Mouse (Mus musculus): ENCODE measurements at regions not wholly inside any gene's neighbourhood (a gene's known extent, or its start where the extent isn't known, plus 50 kb on each side); places are given as distances from the start of the nearest gene placed in this dataset.

DNA sequence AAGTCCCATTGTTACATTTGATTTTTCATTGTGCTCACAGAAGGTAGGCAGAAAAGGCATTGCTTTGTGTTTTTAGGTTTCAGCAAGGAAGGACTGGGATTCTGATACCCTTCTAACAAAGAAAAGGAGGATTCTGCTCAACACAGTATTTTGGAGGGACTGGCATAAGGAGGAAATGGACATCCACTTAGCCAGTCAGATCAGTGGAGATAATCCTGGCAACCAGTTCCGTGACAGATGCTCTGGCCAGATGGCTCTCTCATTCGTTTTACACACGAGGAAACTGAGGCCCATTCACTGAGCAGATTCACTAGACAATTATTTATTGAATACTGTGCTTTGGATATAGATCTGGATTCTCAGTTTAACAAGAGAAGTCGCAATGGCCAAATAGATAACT is 178.2 kb upstream of the Rps6ka3 start:
- Histone ChIP-seq H3K27ac (ENCODE audit: insufficient read depth, low read depth, low read length) (no peak overlapping the region), H3K4me1 (ENCODE audit: control insufficient read depth, insufficient read depth, insufficient read length, low read length) (no peaks in the 10 kb centered on the region), H3K4me3 (ENCODE audit: low read depth, low read length) (no peak overlapping the region), H3K27me3 (ENCODE audit: control insufficient read depth, insufficient read depth, low read length) (no peaks in the 10 kb centered on the region), H3K36me3 (ENCODE audit: control insufficient read depth, insufficient read depth, low read length) (no peaks in the 10 kb centered on the region)
- no peak for TF ChIP-seq CTCF (IDR thresholded peaks at IDR 0.05; ENCODE audit: extremely low read depth, insufficient read length, insufficient replicate concordance, low read depth, low read length)
- no peak for TF ChIP-seq POLR2A (IDR thresholded peaks at IDR 0.05; ENCODE audit: low read depth, low read length)
- 76% methylated on average over 4 of the region's 4 CpGs for WGBS

DNA sequence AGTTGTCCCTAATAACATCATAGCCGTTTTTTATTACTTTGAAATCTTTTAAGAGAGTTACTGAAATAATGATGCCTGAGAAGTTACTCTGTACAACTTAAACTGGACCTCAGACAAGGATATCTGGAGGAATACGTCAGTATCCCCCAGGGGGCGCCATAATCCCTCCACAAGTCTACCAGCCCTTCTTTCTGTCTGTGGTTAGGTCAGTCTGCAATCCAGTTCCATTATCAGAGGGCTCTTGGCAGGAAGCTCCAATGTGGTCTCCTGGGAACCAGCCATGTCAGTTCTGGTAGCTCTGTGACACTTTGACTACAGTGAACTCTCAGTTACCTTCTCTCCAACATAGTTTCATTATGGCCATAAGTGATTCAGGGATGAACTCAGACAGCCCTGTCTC is 166.7 kb upstream of the Rps6ka3 start:
- H3K27me3 ChIP-seq (ENCODE audit: control insufficient read depth, insufficient read depth, low read length) = no peaks in the 10 kb centered on the region
- no peak overlapping the region for H3K27ac ChIP-seq (ENCODE audit: insufficient read depth, low read depth, low read length)
- no peaks in the 10 kb centered on the region for H3K36me3 ChIP-seq (ENCODE audit: control insufficient read depth, insufficient read depth, low read length)
- no peaks in the 10 kb centered on the region for H3K4me1 ChIP-seq (ENCODE audit: control insufficient read depth, insufficient read depth, insufficient read length, low read length)
- no peak overlapping the region for H3K4me3 ChIP-seq (ENCODE audit: low read depth, low read length)
- 5% methylated on average over 3 of the region's 3 CpGs for WGBS
- TF ChIP-seq POLR2A (IDR thresholded peaks at IDR 0.05; ENCODE audit: low read depth, low read length) (no peak), CTCF (IDR thresholded peaks at IDR 0.05; ENCODE audit: extremely low read depth, insufficient read length, insufficient replicate concordance, low read depth, low read length) (peak; percentile 29; the same call in 1 of the 2 replicates)

DNA sequence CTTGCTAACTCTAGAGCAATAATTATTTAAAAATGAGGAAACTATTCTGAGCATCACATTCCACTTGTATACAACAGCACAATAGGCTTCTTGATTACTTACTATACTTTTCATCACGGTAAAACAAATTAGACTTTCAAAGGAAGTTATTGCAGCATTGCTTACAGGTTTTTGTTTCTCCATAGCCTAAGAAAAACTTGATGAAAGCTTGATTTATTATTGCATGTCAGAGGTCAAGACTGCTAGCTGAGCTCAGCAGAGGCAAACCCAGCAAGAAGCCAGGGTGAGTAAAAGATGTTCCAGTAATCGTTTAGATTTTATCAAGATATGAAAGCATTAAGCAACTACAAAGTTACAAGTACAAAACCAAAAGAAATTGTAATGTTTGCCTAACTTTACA is 162.2 kb upstream of the Rps6ka3 start:
- 30% methylated on average over 2 of the region's 2 CpGs for WGBS
- H3K4me3 ChIP-seq (ENCODE audit: low read depth, low read length) = no peak overlapping the region
- TF ChIP-seq CTCF (IDR thresholded peaks at IDR 0.05; ENCODE audit: extremely low read depth, insufficient read length, insufficient replicate concordance, low read depth, low read length) (no peak), POLR2A (IDR thresholded peaks at IDR 0.05; ENCODE audit: low read depth, low read length) (no peak)

GRCm38 (mm10) chrX:159055689-159056461 is 154.2 kb upstream of the Rps6ka3 start:
- WGBS = 48% methylated on average over 8 of the region's 8 CpGs

More for the DNA sequence above, 162.2 kb upstream of the Rps6ka3 start:
- no peak overlapping the region for H3K27ac ChIP-seq (ENCODE audit: insufficient read depth, low read depth, low read length)
- H3K27me3 ChIP-seq (ENCODE audit: control insufficient read depth, insufficient read depth, low read length) = no peaks in the 10 kb centered on the region
- H3K36me3 ChIP-seq (ENCODE audit: control insufficient read depth, insufficient read depth, low read length) = no peaks in the 10 kb centered on the region
- no peaks in the 10 kb centered on the region for H3K4me1 ChIP-seq (ENCODE audit: control insufficient read depth, insufficient read depth, insufficient read length, low read length)

DNA sequence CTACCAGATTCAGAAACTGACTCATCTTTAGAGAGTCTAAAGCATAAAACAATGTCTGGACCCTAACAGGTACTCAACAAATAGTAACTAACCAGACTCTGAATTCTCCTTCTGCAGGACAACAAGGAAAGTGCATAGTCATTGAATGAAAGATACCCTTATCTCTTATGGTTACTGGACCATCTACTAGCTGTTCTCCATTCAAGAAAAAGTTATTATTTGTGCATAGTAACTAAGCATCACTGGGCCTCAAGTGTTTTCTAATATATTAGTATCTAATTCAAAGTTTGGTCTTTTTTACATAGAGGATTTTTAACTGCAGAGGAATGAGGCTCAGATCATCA is 153.7 kb upstream of the Rps6ka3 start:
- Histone ChIP-seq H3K27me3 (ENCODE audit: control insufficient read depth, insufficient read depth, low read length) (no peaks in the 10 kb centered on the region), H3K27ac (ENCODE audit: insufficient read depth, low read depth, low read length) (no peak overlapping the region), H3K4me1 (ENCODE audit: control insufficient read depth, insufficient read depth, insufficient read length, low read length) (no peaks in the 10 kb centered on the region), H3K36me3 (ENCODE audit: control insufficient read depth, insufficient read depth, low read length) (no peaks in the 10 kb centered on the region), H3K4me3 (ENCODE audit: low read depth, low read length) (no peak overlapping the region)
- TF ChIP-seq CTCF (IDR thresholded peaks at IDR 0.05; ENCODE audit: extremely low read depth, insufficient read length, insufficient replicate concordance, low read depth, low read length) = no peak
- TF ChIP-seq POLR2A (IDR thresholded peaks at IDR 0.05; ENCODE audit: low read depth, low read length) = no peak

More at GRCm38 (mm10) chrX:159055689-159056461, 154.2 kb upstream of the Rps6ka3 start:
- H3K4me3 ChIP-seq (ENCODE audit: low read depth, low read length) = no peak overlapping the region
- TF ChIP-seq POLR2A (IDR thresholded peaks at IDR 0.05; ENCODE audit: low read depth, low read length) (no peak), CTCF (IDR thresholded peaks at IDR 0.05; ENCODE audit: extremely low read depth, insufficient read length, insufficient replicate concordance, low read depth, low read length) (no peak)
- H3K36me3 ChIP-seq (ENCODE audit: control insufficient read depth, insufficient read depth, low read length) = no peaks in the 10 kb centered on the region
- H3K4me1 ChIP-seq (ENCODE audit: control insufficient read depth, insufficient read depth, insufficient read length, low read length) = no peaks in the 10 kb centered on the region
- no peaks in the 10 kb centered on the region for H3K27me3 ChIP-seq (ENCODE audit: control insufficient read depth, insufficient read depth, low read length)
- H3K27ac ChIP-seq (ENCODE audit: insufficient read depth, low read depth, low read length) = no peak overlapping the region

GRCm38 (mm10) chrX:159058931-159059330 is 151.2 kb upstream of the Rps6ka3 start:
- TF ChIP-seq CTCF (IDR thresholded peaks at IDR 0.05; ENCODE audit: extremely low read depth, insufficient read length, insufficient replicate concordance, low read depth, low read length) = no peak
- TF ChIP-seq POLR2A (IDR thresholded peaks at IDR 0.05; ENCODE audit: low read depth, low read length) = no peak
- Histone ChIP-seq H3K27ac (ENCODE audit: insufficient read depth, low read depth, low read length) (no peak overlapping the region), H3K27me3 (ENCODE audit: control insufficient read depth, insufficient read depth, low read length) (no peaks in the 10 kb centered on the region), H3K4me3 (ENCODE audit: low read depth, low read length) (no peak overlapping the region), H3K4me1 (ENCODE audit: control insufficient read depth, insufficient read depth, insufficient read length, low read length) (no peaks in the 10 kb centered on the region), H3K36me3 (ENCODE audit: control insufficient read depth, insufficient read depth, low read length) (no peaks in the 10 kb centered on the region)

DNA sequence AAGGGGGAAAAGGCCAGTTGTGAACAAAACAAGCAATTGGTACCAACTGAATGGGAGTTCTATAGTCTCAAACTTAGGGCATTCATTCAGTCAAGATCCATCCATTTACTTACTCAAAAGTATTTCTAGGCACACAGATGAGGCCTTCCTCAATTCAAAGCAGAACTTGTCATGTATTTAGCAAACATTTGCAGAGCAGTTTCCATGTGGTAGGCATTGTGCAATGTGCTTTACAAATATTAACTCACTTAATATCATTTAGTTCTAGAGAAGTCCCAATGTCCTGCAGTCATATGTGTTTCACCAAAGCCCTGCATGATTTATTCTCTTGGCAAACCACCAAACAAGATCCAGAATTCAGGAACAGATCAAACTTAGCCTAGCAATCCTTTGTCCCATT is 148.8 kb upstream of the Rps6ka3 start:
- no peaks in the 10 kb centered on the region for H3K4me1 ChIP-seq (ENCODE audit: control insufficient read depth, insufficient read depth, insufficient read length, low read length)
- TF ChIP-seq CTCF (IDR thresholded peaks at IDR 0.05; ENCODE audit: extremely low read depth, insufficient read length, insufficient replicate concordance, low read depth, low read length) (no peak), POLR2A (IDR thresholded peaks at IDR 0.05; ENCODE audit: low read depth, low read length) (no peak)
- no peaks in the 10 kb centered on the region for H3K27me3 ChIP-seq (ENCODE audit: control insufficient read depth, insufficient read depth, low read length)
- no peak overlapping the region for H3K27ac ChIP-seq (ENCODE audit: insufficient read depth, low read depth, low read length)
- H3K36me3 ChIP-seq (ENCODE audit: control insufficient read depth, insufficient read depth, low read length) = no peaks in the 10 kb centered on the region
- H3K4me3 ChIP-seq (ENCODE audit: low read depth, low read length) = no peak overlapping the region

All from small intestine, adult 2 months (tissue).